Mouse (Mus musculus): ENCODE measurements around the gene Tenm3. TPM values are rescaled to one million over a fixed set of nuclear protein-coding genes. Genes with fewer than 3 reads are reported as not detected.

The Tenm3 gene
- polyA plus RNA-seq, 2 experiments, result 2.2 to 3.1 TPM

DNA sequence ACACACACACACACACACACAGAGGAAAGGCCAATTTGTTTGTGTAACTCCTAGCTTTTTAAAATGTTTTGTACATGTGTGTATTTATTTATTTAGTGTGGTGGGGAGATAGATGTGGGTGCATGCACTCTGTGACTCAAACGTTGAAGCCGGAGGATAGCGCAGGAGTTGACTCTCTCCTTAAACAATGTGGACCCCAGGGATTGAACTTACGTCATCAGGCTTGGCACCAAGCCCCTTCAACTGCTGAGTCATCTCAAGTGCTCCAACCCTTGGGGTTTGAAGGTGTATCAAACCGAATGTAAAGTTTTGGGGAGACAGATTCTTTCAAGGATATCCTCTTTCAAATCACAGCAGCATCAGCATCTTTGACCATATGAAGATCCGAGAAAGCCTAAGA is 63.1 kb downstream of the Tenm3 start:
- no peak overlapping the region for H3K4me2 ChIP-seq (ENCODE audit: low read depth)
- no peak overlapping the region for H3K4me3 ChIP-seq (ENCODE audit: insufficient read depth in 1 of 2, low read depth in 2 of 2, low read length in 2 of 2)
- DNase-seq (ENCODE audit: low read depth in 3 of 3, low spot score in 3 of 3) (no peak), ATAC-seq (ENCODE audit: insufficient read depth) (no peak)
- H3K4me1 ChIP-seq (replicated peaks; ENCODE audit: control insufficient read depth in 2 of 2, insufficient read depth in 2 of 2, low read length in 1 of 2), result no peaks in the 10 kb centered on the region
- no peaks in the 10 kb centered on the region for H3K36me3 ChIP-seq (replicated peaks; ENCODE audit: control insufficient read depth, insufficient read depth, low read depth)
- H3K27ac ChIP-seq, result no peak overlapping the region
- no peak overlapping the region for H3K9ac ChIP-seq (replicated peaks)
- no peaks in the 10 kb centered on the region for H3K27me3 ChIP-seq (ENCODE audit: control insufficient read depth, insufficient read depth, low read length)
- TF ChIP-seq EP300 (IDR thresholded peaks at IDR 0.05; ENCODE audit: low read depth) (no peak), CTCF (IDR thresholded peaks at IDR 0.05; ENCODE audit: low read depth) (no peak)
- WGBS (ENCODE audit: insufficient replicate concordance), result 56% methylated on average over 6 of the region's 6 CpGs
- no peaks in the 10 kb centered on the region for H3K9me3 ChIP-seq (ENCODE audit: control insufficient read depth, low read length)

DNA sequence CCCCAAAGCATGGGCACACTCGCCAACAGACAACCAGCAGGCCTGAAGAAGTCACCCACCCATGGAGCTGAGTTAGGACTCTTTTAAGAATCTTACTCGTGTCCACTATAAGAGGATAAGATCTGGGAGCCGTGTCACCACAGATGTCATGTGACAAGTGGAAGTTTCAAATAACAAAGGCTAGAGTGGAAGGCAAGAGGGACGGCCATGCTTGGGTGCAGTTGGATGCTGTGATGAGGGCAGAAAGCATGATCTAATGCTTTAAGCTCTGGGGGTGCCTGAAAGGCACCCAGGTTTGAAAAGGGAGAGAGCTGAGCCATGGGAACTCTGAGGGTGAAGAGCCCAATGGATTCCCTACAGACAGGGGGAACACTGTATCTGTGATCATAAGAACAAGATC is 64.6 kb downstream of the Tenm3 start:
- WGBS (ENCODE audit: insufficient replicate concordance), result 56% methylated on average over 4 of the region's 4 CpGs
- Histone ChIP-seq H3K4me1 (replicated peaks; ENCODE audit: control insufficient read depth in 2 of 2, insufficient read depth in 2 of 2, low read length in 1 of 2) (no peaks in the 10 kb centered on the region), H3K4me3 (ENCODE audit: insufficient read depth in 1 of 2, low read depth in 2 of 2, low read length in 2 of 2) (no peak overlapping the region), H3K36me3 (replicated peaks; ENCODE audit: control insufficient read depth, insufficient read depth, low read depth) (no peaks in the 10 kb centered on the region), H3K9ac (replicated peaks) (no peak overlapping the region), H3K9me3 (ENCODE audit: control insufficient read depth, low read length) (no peaks in the 10 kb centered on the region), H3K27me3 (ENCODE audit: control insufficient read depth, insufficient read depth, low read length) (no peaks in the 10 kb centered on the region), H3K27ac (no peak overlapping the region), H3K4me2 (ENCODE audit: low read depth) (no peak overlapping the region)
- TF ChIP-seq CTCF (IDR thresholded peaks at IDR 0.05; ENCODE audit: low read depth) (no peak), EP300 (IDR thresholded peaks at IDR 0.05; ENCODE audit: low read depth) (no peak)
- DNase-seq (ENCODE audit: low read depth in 3 of 3, low spot score in 3 of 3), result no peak
- no peak for ATAC-seq (ENCODE audit: insufficient read depth)

GRCm38 (mm10) chr8:48776081-48776480 is 67.7 kb downstream of the Tenm3 start:
- H3K9ac ChIP-seq (replicated peaks), result no peak overlapping the region
- no peak overlapping the region for H3K4me2 ChIP-seq (ENCODE audit: low read depth)
- no peaks in the 10 kb centered on the region for H3K27me3 ChIP-seq (ENCODE audit: control insufficient read depth, insufficient read depth, low read length)
- no peak overlapping the region for H3K4me3 ChIP-seq (ENCODE audit: insufficient read depth in 1 of 2, low read depth in 2 of 2, low read length in 2 of 2)
- no peaks in the 10 kb centered on the region for H3K4me1 ChIP-seq (replicated peaks; ENCODE audit: control insufficient read depth in 2 of 2, insufficient read depth in 2 of 2, low read length in 1 of 2)
- H3K36me3 ChIP-seq (replicated peaks; ENCODE audit: control insufficient read depth, insufficient read depth, low read depth), result no peaks in the 10 kb centered on the region
- 54% methylated on average over 9 of the region's 9 CpGs for WGBS (ENCODE audit: insufficient replicate concordance)
- H3K9me3 ChIP-seq (ENCODE audit: control insufficient read depth, low read length), result no peaks in the 10 kb centered on the region
- ATAC-seq (ENCODE audit: insufficient read depth) (no peak), DNase-seq (ENCODE audit: low read depth in 3 of 3, low spot score in 3 of 3) (no peak)
- H3K27ac ChIP-seq, result no peak overlapping the region
- TF ChIP-seq EP300 (IDR thresholded peaks at IDR 0.05; ENCODE audit: low read depth), result no peak
- no peak for TF ChIP-seq CTCF (IDR thresholded peaks at IDR 0.05; ENCODE audit: low read depth)

DNA sequence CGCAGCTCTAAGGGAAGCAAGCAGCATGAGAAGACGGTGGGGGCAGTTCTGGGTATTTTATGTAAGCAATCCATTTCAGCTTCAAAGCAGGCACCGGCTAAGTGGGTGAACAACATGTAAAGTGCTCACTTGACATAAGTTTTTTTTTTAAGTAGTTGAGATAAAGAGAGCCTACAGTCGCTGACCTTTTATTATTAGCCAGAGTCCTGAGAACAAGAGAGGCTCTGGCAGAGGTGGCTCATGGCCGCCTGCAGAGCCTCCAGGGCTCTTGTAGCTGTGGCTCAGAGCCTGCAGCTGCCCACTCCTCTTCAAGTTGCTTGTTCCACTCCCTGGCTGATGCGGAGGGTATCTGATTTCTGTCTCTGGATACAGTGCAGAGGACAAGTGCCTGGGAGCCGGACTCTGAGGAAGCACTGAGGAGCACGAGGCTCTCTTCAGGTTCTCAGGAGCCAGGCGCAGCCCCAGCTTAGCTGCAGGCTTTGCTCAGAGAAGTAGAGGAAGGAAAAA is 68.2 kb downstream of the Tenm3 start:
- no peak for TF ChIP-seq EP300 (IDR thresholded peaks at IDR 0.05; ENCODE audit: low read depth)
- no peak for TF ChIP-seq CTCF (IDR thresholded peaks at IDR 0.05; ENCODE audit: low read depth)
- no peak overlapping the region for H3K4me3 ChIP-seq (ENCODE audit: insufficient read depth in 1 of 2, low read depth in 2 of 2, low read length in 2 of 2)
- 25% methylated on average over 9 of the region's 9 CpGs for WGBS (ENCODE audit: insufficient replicate concordance)
- H3K4me2 ChIP-seq (ENCODE audit: low read depth), result no peak overlapping the region
- no peak overlapping the region for H3K27ac ChIP-seq
- no peaks in the 10 kb centered on the region for H3K4me1 ChIP-seq (replicated peaks; ENCODE audit: control insufficient read depth in 2 of 2, insufficient read depth in 2 of 2, low read length in 1 of 2)
- no peak for DNase-seq (ENCODE audit: low read depth in 3 of 3, low spot score in 3 of 3)
- H3K36me3 ChIP-seq (replicated peaks; ENCODE audit: control insufficient read depth, insufficient read depth, low read depth), result no peaks in the 10 kb centered on the region
- H3K9me3 ChIP-seq (ENCODE audit: control insufficient read depth, low read length), result no peaks in the 10 kb centered on the region
- no peak for ATAC-seq (ENCODE audit: insufficient read depth)
- H3K27me3 ChIP-seq (ENCODE audit: control insufficient read depth, insufficient read depth, low read length), result no peaks in the 10 kb centered on the region
- no peak overlapping the region for H3K9ac ChIP-seq (replicated peaks)

DNA sequence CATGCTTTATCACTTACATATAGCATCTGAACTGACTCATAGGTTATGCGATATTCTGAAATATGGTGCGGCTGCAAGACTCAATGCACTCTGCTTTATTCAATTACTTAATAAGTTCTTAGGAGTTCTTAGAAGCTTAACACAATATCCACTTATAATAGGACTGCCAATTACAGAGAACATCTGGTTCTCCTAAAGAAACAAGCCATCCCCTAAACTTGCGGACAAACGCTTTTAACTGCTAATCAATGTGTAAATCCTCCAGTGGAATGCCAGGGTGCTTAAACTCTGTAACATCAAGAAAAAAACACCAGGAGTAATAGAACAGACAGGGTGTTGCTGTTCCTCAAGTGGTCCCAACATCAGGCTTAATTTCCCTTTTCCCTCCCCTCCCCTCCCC is 68.9 kb downstream of the Tenm3 start:
- no peak overlapping the region for H3K4me3 ChIP-seq (ENCODE audit: insufficient read depth in 1 of 2, low read depth in 2 of 2, low read length in 2 of 2)
- no peaks in the 10 kb centered on the region for H3K36me3 ChIP-seq (replicated peaks; ENCODE audit: control insufficient read depth, insufficient read depth, low read depth)
- H3K27ac ChIP-seq, result no peak overlapping the region
- no peaks in the 10 kb centered on the region for H3K4me1 ChIP-seq (replicated peaks; ENCODE audit: control insufficient read depth in 2 of 2, insufficient read depth in 2 of 2, low read length in 1 of 2)
- ATAC-seq (ENCODE audit: insufficient read depth), result no peak
- H3K9me3 ChIP-seq (ENCODE audit: control insufficient read depth, low read length), result no peaks in the 10 kb centered on the region
- H3K9ac ChIP-seq (replicated peaks), result no peak overlapping the region
- no peak overlapping the region for H3K4me2 ChIP-seq (ENCODE audit: low read depth)
- H3K27me3 ChIP-seq (ENCODE audit: control insufficient read depth, insufficient read depth, low read length), result no peaks in the 10 kb centered on the region
- 65% methylated on average over 4 of the region's 4 CpGs for WGBS (ENCODE audit: insufficient replicate concordance)
- no peak for TF ChIP-seq CTCF (IDR thresholded peaks at IDR 0.05; ENCODE audit: low read depth)
- TF ChIP-seq EP300 (IDR thresholded peaks at IDR 0.05; ENCODE audit: low read depth), result no peak
- DNase-seq (ENCODE audit: low read depth in 3 of 3, low spot score in 3 of 3), result no peak
